Mouse (Mus musculus) intestine, embryonic 16.5 days (tissue): ENCODE data around the gene Kcng1. TPM values are rescaled to one million over a fixed set of nuclear protein-coding genes. Genes with fewer than 3 reads are reported as not detected.
A peak's percentile ranks its signal among the peaks of the same experiment; 100 is the strongest.

Source experiments
- ATAC-seq: fragments of 200-750 bp; cut with Nextera tagmentation; 2 replicates; pipeline ENCODE4 v1.8.0; 2017; ENCODE audit warnings: moderate TSS enrichment, moderate library complexity
- H3K27ac ChIP-seq: fragments of 300-500 bp; sonication (generic); 2 replicates; pipeline ENCODE4 v1.5.1; 2014; ENCODE audit warnings: mild to moderate bottlenecking, low read length
- H3K27me3 ChIP-seq: fragments of 300-500 bp; sonication (generic); replicated peaks from 2 replicates; pipeline ENCODE4 v1.6.1; 2014; ENCODE audit warnings: low read length, control low read depth, mixed read lengths; ENCODE audit not compliant: control insufficient read depth, insufficient read depth
- H3K36me3 ChIP-seq: fragments of 300-500 bp; sonication (generic); 2 replicates; pipeline ENCODE4 v1.6.1; 2014; ENCODE audit warnings: low read length, control low read depth; ENCODE audit not compliant: control insufficient read depth, insufficient read depth
- H3K4me1 ChIP-seq: fragments of 300-500 bp; sonication (generic); 2 replicates; pipeline ENCODE4 v1.6.1; 2014; ENCODE audit warnings: low read length, control low read depth, mixed read lengths; ENCODE audit not compliant: control insufficient read depth, insufficient read depth
- H3K4me2 ChIP-seq: fragments of 300-500 bp; sonication (generic); 2 replicates; pipeline ENCODE4 v1.6.1; 2014; ENCODE audit warnings: low read depth, low read length, control low read depth
- H3K4me3 ChIP-seq: fragments of 300-500 bp; sonication (generic); 2 replicates; pipeline ENCODE4 v1.5.1; 2014; ENCODE audit warnings: mild to moderate bottlenecking, low read length
- H3K9ac ChIP-seq: fragments of 300-500 bp; sonication (generic); 2 replicates; pipeline ENCODE4 v1.6.1; 2014; ENCODE audit warnings: low read depth, low read length
- H3K9me3 ChIP-seq: fragments of 300-500 bp; sonication (generic); 2 replicates; pipeline ENCODE4 v1.6.1; 2016; ENCODE audit warnings: low read length, control low read depth; ENCODE audit not compliant: control insufficient read depth
- WGBS: fragments of 180-500 bp; shearing (Covaris S2); extraction: QIAGEN DNeasy Blood & Tissue Kit; methylation state at CpG from one replicate; pipeline ENCODE4 v1.1.7; 2014; 5-methylcytosine and 5-hydroxymethylcytosine counted together
- polyA plus RNA-seq: library from polyadenylated mRNA; unstranded; fragments of >200 nt; fragmentation: Nextera tagmentation; extraction: Ambion mirVana; gene quantifications from 2 replicates; pipeline ENCODE4 v1.2.1, GENCODE M21; 2015

The Kcng1 gene
- polyA plus RNA-seq = 6.1 and 6.4 TPM in 2 replicates

DNA sequence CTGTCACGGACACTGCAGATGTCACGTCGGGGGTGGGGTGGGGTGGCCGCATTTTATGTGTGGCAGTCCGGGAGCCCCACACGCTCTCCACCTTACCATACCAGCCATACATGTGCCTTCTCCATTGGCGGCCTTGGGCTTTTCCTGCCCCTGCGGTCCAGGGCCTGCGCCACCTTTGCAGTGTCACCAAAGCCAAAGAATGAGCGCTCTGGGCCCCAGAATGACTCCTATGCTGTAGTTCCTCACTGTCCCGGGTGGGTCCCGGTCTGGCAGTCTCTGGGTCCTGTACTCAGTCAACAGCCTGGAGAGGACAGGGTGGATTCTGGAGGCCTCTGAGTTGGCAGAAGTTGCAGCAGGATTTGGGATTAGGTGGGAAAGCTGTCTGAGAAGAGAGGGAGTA, at the start of gene Kcng1:
Gene Kcng1 (minus strand): TSS at position 155 of the 400 bp plus-strand sequence.
- ATAC-seq = peak; percentile 10; the same call in 1 of the 2 replicates
- Histone ChIP-seq H3K9me3 (no peaks in the 10 kb centered on the region), H3K27me3 (peaks cover 40% of the 10 kb centered on the region), H3K9ac (peak within 1 kb of the TSS; percentile 63), H3K4me1 (peaks cover 19% of the 10 kb centered on the region), H3K27ac (no peak within 1 kb of the TSS), H3K36me3 (no peaks in the 10 kb centered on the region), H3K4me3 (peak within 1 kb of the TSS; percentile 62), H3K4me2 (peak within 1 kb of the TSS; percentile 97)
- WGBS = 25% methylated on average over 12 of the region's 12 CpGs

DNA sequence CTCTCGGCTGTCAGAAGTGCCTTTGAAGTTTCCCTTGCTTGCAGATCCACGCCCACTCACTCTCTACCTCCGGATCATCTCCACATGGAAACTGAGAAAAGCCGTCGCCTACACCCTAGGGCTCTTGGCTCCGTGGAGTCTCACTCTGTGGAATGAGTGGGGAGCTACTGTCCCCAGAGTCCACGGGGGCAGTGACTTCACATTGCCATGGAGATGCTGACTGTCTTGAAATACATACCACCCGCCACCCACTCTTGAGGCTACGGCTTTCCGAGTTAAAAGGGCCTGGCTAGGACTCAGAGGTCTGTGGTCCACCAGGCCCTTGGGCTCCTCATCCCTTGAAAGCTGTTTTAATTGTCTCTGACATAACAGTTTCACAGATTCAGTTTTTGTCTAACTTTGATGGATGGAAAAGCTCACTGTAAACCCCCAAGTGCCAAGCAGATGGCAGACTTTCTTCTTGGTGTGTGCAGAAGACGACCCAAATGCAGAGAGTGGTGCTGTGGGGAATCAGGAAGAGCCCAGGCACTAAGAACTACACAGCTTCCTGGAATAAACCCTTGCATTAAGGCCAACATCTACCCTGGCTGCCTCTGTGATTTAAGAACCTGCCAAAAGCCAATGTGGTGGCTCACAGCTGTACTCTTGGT, 49.0 kb upstream of the Kcng1 start:
- Histone ChIP-seq H3K27ac (no peak overlapping the region), H3K9me3 (no peaks in the 10 kb centered on the region), H3K36me3 (no peaks in the 10 kb centered on the region), H3K4me3 (no peak overlapping the region), H3K27me3 (no peaks in the 10 kb centered on the region), H3K4me1 (peaks cover 11% of the 10 kb centered on the region; the same call in 1 of the 2 replicates), H3K4me2 (no peak overlapping the region), H3K9ac (no peak overlapping the region)
- no peak for ATAC-seq
- 63% methylated on average over 11 of the region's 11 CpGs for WGBS

DNA sequence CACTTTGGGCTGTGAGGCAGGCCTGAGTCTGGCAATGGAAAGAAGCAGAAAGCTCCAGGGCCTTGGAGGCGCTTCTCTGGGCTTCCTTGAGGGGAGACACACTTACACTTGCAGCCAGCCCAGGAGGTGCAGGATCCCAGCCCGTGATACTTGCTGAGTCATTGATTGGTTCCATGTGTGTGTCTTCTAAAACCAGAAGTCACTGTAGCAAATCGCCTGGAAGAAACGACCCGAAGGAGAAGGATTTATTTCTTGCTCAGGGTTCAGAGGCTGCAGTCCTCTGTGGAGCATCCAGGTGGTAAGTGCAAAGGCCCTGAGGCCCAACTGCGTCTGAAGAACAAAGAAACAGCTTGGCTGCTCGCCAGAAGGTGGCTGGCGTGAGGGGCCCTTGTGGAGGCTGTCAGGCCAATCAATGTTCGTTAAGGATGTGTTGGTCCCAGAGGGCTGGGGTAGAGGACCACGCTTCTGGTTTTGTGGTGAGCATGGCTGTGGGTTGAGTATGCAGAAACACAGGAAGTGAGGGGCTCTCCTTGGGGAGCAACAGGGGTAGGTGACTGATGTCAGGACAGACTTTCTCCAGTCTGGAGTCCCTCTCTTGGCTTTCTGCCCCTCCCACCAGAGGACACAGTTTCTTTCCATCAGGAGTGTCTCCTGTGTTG, 40.3 kb upstream of the Kcng1 start:
- H3K9ac ChIP-seq = no peak overlapping the region
- peak overlapping the region; percentile 70 for H3K27ac ChIP-seq
- no peak overlapping the region for H3K4me3 ChIP-seq
- 56% methylated on average over 10 of the region's 10 CpGs for WGBS
- no peaks in the 10 kb centered on the region for H3K36me3 ChIP-seq
- peaks cover 14% of the 10 kb centered on the region for H3K4me1 ChIP-seq
- H3K27me3 ChIP-seq = no peaks in the 10 kb centered on the region
- no peak for ATAC-seq
- H3K4me2 ChIP-seq = no peak overlapping the region
- no peaks in the 10 kb centered on the region for H3K9me3 ChIP-seq

DNA sequence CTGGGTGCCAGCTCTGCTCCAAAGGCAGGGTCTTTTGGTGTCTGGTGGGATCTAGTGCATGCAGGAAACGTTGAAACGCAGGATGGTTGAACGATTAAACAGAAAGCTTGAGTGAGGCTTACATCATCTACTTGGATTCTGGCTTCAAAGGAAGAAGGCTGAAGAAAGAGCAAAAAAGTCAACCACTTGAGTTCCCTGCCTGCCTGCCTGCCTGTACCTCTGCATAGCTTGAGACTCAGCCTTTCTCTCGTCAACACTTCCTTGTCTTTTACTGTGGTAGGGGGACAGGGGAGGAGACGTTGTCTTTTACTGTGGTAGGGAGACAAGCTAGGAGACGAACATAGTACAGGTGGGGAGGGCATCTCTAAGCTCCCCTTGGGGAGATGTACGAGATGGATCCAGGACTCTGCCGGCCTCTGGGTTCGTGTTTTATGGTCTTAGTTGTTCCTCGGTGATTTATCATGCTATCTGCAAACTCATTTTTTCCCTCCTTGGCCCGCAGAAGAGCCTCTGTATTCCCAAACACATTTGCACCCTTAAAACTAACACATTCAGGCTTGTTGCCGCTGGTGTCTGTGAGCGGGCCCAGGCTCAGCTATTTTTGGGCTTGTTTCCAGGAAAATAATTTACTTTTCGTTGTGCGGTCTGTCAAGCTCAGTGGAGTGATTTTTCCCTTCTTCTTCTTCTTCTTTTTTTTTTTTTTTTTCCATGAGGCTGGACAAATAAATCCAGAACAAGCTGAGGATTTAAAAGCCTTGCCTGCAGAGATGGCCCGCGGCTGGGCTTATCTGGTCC, 39.0 kb upstream of the Kcng1 start:
- Histone ChIP-seq H3K27me3 (no peaks in the 10 kb centered on the region), H3K4me1 (peaks cover 14% of the 10 kb centered on the region)

DNA sequence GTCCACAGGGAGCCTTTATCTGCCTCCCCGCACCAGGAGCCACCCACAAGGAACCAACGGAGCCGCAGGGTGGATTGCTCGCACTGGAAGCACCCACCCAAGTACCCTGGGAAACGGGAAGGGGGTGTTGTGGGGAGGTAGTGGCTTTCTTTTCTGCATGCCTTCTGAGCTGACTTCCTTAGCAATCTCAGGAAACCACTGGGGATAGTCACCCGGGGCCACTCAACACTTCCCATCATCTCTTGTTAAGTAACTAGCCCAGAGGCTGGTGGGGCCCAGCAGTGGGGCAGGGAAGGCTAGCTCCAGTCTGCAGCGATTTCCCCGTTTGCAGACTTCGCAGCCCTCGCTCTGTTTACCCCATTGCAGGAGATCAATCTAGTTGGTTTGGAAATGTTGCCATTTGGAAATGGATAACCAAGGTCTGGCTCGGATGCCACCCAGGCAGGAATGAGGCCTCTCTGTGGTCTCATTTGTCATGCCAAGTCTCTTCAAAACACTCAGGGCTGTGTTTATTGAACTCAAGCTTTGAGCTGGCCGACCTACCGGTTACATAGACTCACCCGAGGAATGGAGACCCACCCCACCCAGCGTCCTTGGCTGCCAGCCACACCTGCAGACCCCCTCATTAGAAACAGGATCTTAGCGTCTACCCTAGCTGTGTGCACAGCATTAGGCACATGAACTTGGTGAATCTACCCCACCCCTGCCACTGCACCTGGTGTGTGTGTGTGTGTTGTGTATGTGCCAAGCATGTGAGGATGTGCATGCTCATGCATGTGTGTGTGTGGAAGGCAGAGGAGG, 33.3 kb upstream of the Kcng1 start:
- H3K9ac ChIP-seq = no peak overlapping the region; the same call in 1 of the 2 replicates
- ATAC-seq = peak; percentile 46; the same call in 1 of the 2 replicates
- 29% methylated on average over 16 of the region's 16 CpGs for WGBS
- no peak overlapping the region for H3K4me3 ChIP-seq
- H3K27me3 ChIP-seq = no peaks in the 10 kb centered on the region
- peak overlapping the region; percentile 19; the same call in 1 of the 2 replicates for H3K27ac ChIP-seq
- no peaks in the 10 kb centered on the region for H3K9me3 ChIP-seq
- 0 out of 2 replicates have a peak, but pooled peaks cover 3% of the 10 kb centered on the region for H3K4me1 ChIP-seq
- H3K4me2 ChIP-seq = no peak overlapping the region
- no peaks in the 10 kb centered on the region for H3K36me3 ChIP-seq

More for the DNA sequence above, 39.0 kb upstream of the Kcng1 start:
- Histone ChIP-seq H3K4me2 (no peak overlapping the region), H3K27ac (peak overlapping the region; percentile 70), H3K9ac (no peak overlapping the region), H3K36me3 (no peaks in the 10 kb centered on the region), H3K4me3 (no peak overlapping the region), H3K9me3 (no peaks in the 10 kb centered on the region)
- 41% methylated on average over 17 of the region's 17 CpGs for WGBS
- peak; percentile 66 for ATAC-seq

DNA sequence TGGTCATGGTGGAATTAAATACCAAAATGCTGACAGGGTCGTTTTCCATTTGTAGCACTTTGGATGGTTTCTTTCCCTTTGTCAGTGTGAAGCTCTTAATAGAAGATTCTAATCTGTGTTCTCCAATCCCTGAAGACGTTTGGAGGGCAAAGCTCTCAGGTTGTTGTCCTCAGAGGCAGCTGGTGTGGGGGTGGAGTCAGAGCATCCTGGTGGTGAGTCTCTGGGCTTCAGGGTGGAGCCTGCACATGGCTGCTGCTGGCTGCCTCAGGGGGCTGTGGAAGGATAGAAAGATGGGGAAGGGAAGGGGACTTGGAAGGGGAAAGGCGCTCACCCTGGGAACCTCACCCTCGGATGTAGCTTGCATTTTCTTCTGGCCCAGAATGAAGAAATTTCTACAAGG, 31.0 kb upstream of the Kcng1 start:
- no peak for ATAC-seq
- H3K36me3 ChIP-seq = no peaks in the 10 kb centered on the region
- no peaks in the 10 kb centered on the region for H3K9me3 ChIP-seq
- no peak overlapping the region for H3K9ac ChIP-seq
- no peaks in the 10 kb centered on the region for H3K27me3 ChIP-seq
- H3K4me1 ChIP-seq = 0 out of 2 replicates have a peak, but pooled peaks cover 3% of the 10 kb centered on the region
- H3K4me3 ChIP-seq = no peak overlapping the region
- WGBS = 39% methylated on average over 4 of the region's 4 CpGs
- no peak overlapping the region for H3K27ac ChIP-seq
- no peak overlapping the region for H3K4me2 ChIP-seq

DNA sequence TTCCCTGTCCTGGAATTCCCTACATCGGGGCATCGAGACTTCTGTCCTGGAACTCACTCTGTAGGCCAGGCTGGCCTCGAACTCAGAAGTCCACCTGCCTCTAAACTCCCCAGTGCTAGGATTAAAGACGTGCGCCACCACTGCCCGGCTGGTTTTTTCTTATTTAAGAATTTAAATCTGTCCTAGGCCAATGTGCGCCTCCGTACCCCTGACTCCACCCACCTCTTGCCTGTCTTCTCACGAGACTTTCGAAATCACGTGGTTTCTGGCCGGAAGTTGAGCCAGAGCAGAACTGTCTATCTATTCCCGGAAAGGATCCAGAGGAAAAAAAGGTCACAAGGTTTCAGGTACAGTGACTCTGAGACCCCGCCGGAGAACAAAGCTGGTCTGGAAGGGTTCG, 29.5 kb upstream of the Kcng1 start:
- Histone ChIP-seq H3K27me3 (0 out of 2 replicates have a peak, but pooled peaks cover 2% of the 10 kb centered on the region), H3K4me3 (no peak overlapping the region), H3K9ac (no peak overlapping the region), H3K9me3 (no peaks in the 10 kb centered on the region), H3K36me3 (no peaks in the 10 kb centered on the region), H3K27ac (no peak overlapping the region), H3K4me2 (no peak overlapping the region), H3K4me1 (0 out of 2 replicates have a peak, but pooled peaks cover 3% of the 10 kb centered on the region)
- no peak for ATAC-seq
- WGBS = 93% methylated on average over 16 of the region's 16 CpGs

DNA sequence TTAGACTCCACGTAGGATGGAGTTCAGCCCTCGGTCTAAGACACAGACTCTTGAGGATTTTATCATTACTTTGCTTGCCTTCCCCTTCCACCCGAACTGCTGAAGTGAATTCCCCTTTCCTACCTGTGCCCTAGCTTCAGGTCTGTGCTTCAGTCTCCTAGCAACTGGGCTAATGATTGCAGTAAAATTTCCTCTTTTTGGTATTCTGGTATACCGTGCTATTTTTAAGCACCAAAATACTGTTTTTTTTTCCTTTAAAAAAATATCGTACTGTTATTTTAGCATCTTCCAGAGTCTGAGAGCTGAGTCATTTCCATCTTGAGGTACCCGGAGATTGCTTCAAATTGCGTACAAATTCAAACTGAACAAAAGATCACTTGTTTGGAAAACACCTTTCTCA, 27.4 kb upstream of the Kcng1 start:
- H3K4me1 ChIP-seq = no peaks in the 10 kb centered on the region
- WGBS = 47% methylated on average over 7 of the region's 7 CpGs
- no peak overlapping the region for H3K9ac ChIP-seq
- H3K9me3 ChIP-seq = no peaks in the 10 kb centered on the region
- no peak overlapping the region for H3K4me3 ChIP-seq
- no peak overlapping the region for H3K27ac ChIP-seq
- no peaks in the 10 kb centered on the region for H3K36me3 ChIP-seq
- H3K27me3 ChIP-seq = 0 out of 2 replicates have a peak, but pooled peaks cover 2% of the 10 kb centered on the region
- ATAC-seq = no peak
- H3K4me2 ChIP-seq = no peak overlapping the region
